Comparison of ENCODE assay signal across 15 mouse cellular contexts in genomic region chr19:4383306-4383705, GRCm38 (mm10). TPM values are rescaled to one million over a fixed set of nuclear protein-coding genes. Genes with fewer than 3 reads are reported as not detected.
"Had no signal": no experiment of that assay in that cellular context is flagged by ENCODE, and none has a peak within 500 bp of the region (broad histone marks: within the 10 kb centered on the region; RNA-seq: fewer than 3 reads in every experiment).

No protein-coding gene starts in this region.

- H3K9me3 ChIP-seq: limb, embryonic 13.5 days; liver, embryonic 15.5 days; midbrain, embryonic 10.5 days; midbrain, embryonic 15.5 days; neural tube, embryonic 13.5 days had no signal

- H3K27me3 ChIP-seq: limb, embryonic 13.5 days; liver, embryonic 15.5 days; midbrain, embryonic 15.5 days; neural tube, embryonic 13.5 days had no signal

- ATAC-seq: inflammation-experienced regulatory T-cells, adult 6 months; midbrain, embryonic 15.5 days had no signal

- H3K9ac ChIP-seq: limb, embryonic 13.5 days; liver, embryonic 15.5 days; midbrain, embryonic 15.5 days; neural tube, embryonic 13.5 days had no signal

- H3K4me3 ChIP-seq: limb, embryonic 13.5 days; liver, embryonic 15.5 days; midbrain, embryonic 10.5 days; midbrain, embryonic 15.5 days; neural tube, embryonic 13.5 days had no signal

- H3K36me3 ChIP-seq: midbrain, embryonic 15.5 days had no signal

- H3K4me1 ChIP-seq: limb, embryonic 13.5 days; midbrain, embryonic 10.5 days; midbrain, embryonic 15.5 days; neural tube, embryonic 13.5 days had no signal

- DNase-seq: kidney, adult 8-10 months; left cerebral cortex, postnatal 4 days; lung, postnatal 4 days; retina, postnatal 1 day; right cerebral cortex, postnatal 4 days; spleen, adult 18-20 months; thymus, postnatal 36 days had no signal

- H3K27ac ChIP-seq: kidney, postnatal 0 days; limb, embryonic 13.5 days; liver, embryonic 15.5 days; midbrain, embryonic 10.5 days; midbrain, embryonic 15.5 days; neural tube, embryonic 13.5 days had no signal

- H3K4me2 ChIP-seq: limb, embryonic 13.5 days; liver, embryonic 15.5 days; midbrain, embryonic 15.5 days; neural tube, embryonic 13.5 days had no signal

RNA-seq across cellular contexts. Expression of gene Rhod, which starts 55.9 kb away (rescaled TPM):
- total RNA-seq: megakaryocyte, adult 5-6 weeks had no signal
